Mouse (Mus musculus): ENCODE results near the gene Tmem156. TPM values are rescaled to one million over a fixed set of nuclear protein-coding genes. Genes with fewer than 3 reads are reported as not detected.
A peak's percentile ranks its signal among the peaks of the same experiment; 100 is the strongest.
"Not testable (repeated sequence)": the region's sequence is repeated elsewhere in the genome, so short reads cannot be mapped to it uniquely, and the experiment has no call there.

Gene Tmem156
- polyA plus RNA-seq, 1 experiment from 2014 or later = 0.16 TPM

GRCm38 (mm10) chr5:65112225-65112624 lies 20.3 kb upstream of the Tmem156 start:
- H3K36me3 ChIP-seq (replicated peaks); H3K4me3 ChIP-seq; H3K27me3 ChIP-seq (replicated peaks; ENCODE audit: low read depth, poor library complexity, severe bottlenecking); DNase-seq (ENCODE audit: low spot score); H3K9me3 ChIP-seq; H3K4me1 ChIP-seq; H3K27ac ChIP-seq (replicated peaks): not testable (repeated sequence)
- WGBS = 62% methylated on average over 3 of the region's 3 CpGs

- no peaks in the 10 kb centered on the region for H3K27me3 ChIP-seq (replicated peaks; ENCODE audit: low read depth, poor library complexity, severe bottlenecking)
- no peaks in the 10 kb centered on the region for H3K9me3 ChIP-seq
- no peaks in the 10 kb centered on the region for H3K36me3 ChIP-seq (replicated peaks)
- WGBS = 3% methylated on average over 42 of the region's 42 CpGs
- peak; percentile 59 for DNase-seq (ENCODE audit: low spot score)
- peaks cover 17% of the 10 kb centered on the region for H3K4me1 ChIP-seq
- peak overlapping the region; percentile 93 for H3K27ac ChIP-seq (replicated peaks)
- peak overlapping the region; percentile 85 for H3K4me3 ChIP-seq
These were observed 16.0 kb upstream of the Tmem156 start for GRCm38 (mm10) chr5:65107773-65108432.

GRCm38 (mm10) chr5:65106876-65107772 lies 15.2 kb upstream of the Tmem156 start, which contains the start of gene Klhl5:
TSS of gene Klhl5 (plus strand) at chr5:65107539.
- 4% methylated on average over 55 of the region's 56 CpGs for WGBS
- peak; percentile 95 for DNase-seq (ENCODE audit: low spot score)
- H3K36me3 ChIP-seq (replicated peaks) = no peaks in the 10 kb centered on the region
- no peaks in the 10 kb centered on the region for H3K27me3 ChIP-seq (replicated peaks; ENCODE audit: low read depth, poor library complexity, severe bottlenecking)
- no peaks in the 10 kb centered on the region for H3K9me3 ChIP-seq
- H3K4me3 ChIP-seq = peak within 1 kb of the TSS; percentile 85
- peak within 1 kb of the TSS; percentile 93 for H3K27ac ChIP-seq (replicated peaks)
- H3K4me1 ChIP-seq = peaks cover 17% of the 10 kb centered on the region

GRCm38 (mm10) chr5:65102641-65103042 lies 10.7 kb upstream of the Tmem156 start:
- H3K36me3 ChIP-seq (replicated peaks) = no peaks in the 10 kb centered on the region
- H3K27me3 ChIP-seq (replicated peaks; ENCODE audit: low read depth, poor library complexity, severe bottlenecking) = no peaks in the 10 kb centered on the region
- H3K9me3 ChIP-seq = no peaks in the 10 kb centered on the region
- WGBS = 83% methylated on average over 10 of the region's 10 CpGs
- no peak for DNase-seq (ENCODE audit: low spot score)
- H3K4me1 ChIP-seq = peaks cover 14% of the 10 kb centered on the region
- no peak overlapping the region for H3K27ac ChIP-seq (replicated peaks)
- no peak overlapping the region for H3K4me3 ChIP-seq

GRCm38 (mm10) chr5:65102026-65102640 lies 10.2 kb upstream of the Tmem156 start:
- Histone ChIP-seq H3K36me3 (replicated peaks) (no peaks in the 10 kb centered on the region), H3K9me3 (no peaks in the 10 kb centered on the region), H3K4me3 (no peak overlapping the region), H3K27me3 (replicated peaks; ENCODE audit: low read depth, poor library complexity, severe bottlenecking) (no peaks in the 10 kb centered on the region), H3K4me1 (peaks cover 12% of the 10 kb centered on the region), H3K27ac (replicated peaks) (no peak overlapping the region)
- DNase-seq (ENCODE audit: low spot score) = no peak
- WGBS = 80% methylated on average over 3 of the region's 3 CpGs

- H3K9me3 ChIP-seq = no peaks in the 10 kb centered on the region
- DNase-seq (ENCODE audit: low spot score) = no peak
- peaks cover 7% of the 10 kb centered on the region for H3K4me1 ChIP-seq
- H3K27ac ChIP-seq (replicated peaks) = no peak overlapping the region
- 90% methylated on average over 6 of the region's 6 CpGs for WGBS
- no peaks in the 10 kb centered on the region for H3K27me3 ChIP-seq (replicated peaks; ENCODE audit: low read depth, poor library complexity, severe bottlenecking)
- no peak overlapping the region for H3K4me3 ChIP-seq
- no peaks in the 10 kb centered on the region for H3K36me3 ChIP-seq (replicated peaks)
These were observed 9.7 kb upstream of the Tmem156 start for GRCm38 (mm10) chr5:65101621-65102020.

GRCm38 (mm10) chr5:65101209-65101608 lies 9.3 kb upstream of the Tmem156 start:
- no peak overlapping the region for H3K27ac ChIP-seq (replicated peaks)
- H3K36me3 ChIP-seq (replicated peaks) = no peaks in the 10 kb centered on the region
- no peaks in the 10 kb centered on the region for H3K27me3 ChIP-seq (replicated peaks; ENCODE audit: low read depth, poor library complexity, severe bottlenecking)
- no peaks in the 10 kb centered on the region for H3K9me3 ChIP-seq
- H3K4me3 ChIP-seq = no peak overlapping the region
- peaks cover 5% of the 10 kb centered on the region; the same call in 1 of the 2 replicates for H3K4me1 ChIP-seq
- DNase-seq (ENCODE audit: low spot score) = no peak
- 87% methylated on average over 5 of the region's 5 CpGs for WGBS

- H3K9me3 ChIP-seq = no peaks in the 10 kb centered on the region
- peaks cover 5% of the 10 kb centered on the region; the same call in 1 of the 2 replicates for H3K4me1 ChIP-seq
- H3K27me3 ChIP-seq (replicated peaks; ENCODE audit: low read depth, poor library complexity, severe bottlenecking) = no peaks in the 10 kb centered on the region
- no peak overlapping the region for H3K4me3 ChIP-seq
- WGBS = 51% methylated on average over 11 of the region's 11 CpGs
- no peak overlapping the region for H3K27ac ChIP-seq (replicated peaks)
- H3K36me3 ChIP-seq (replicated peaks) = no peaks in the 10 kb centered on the region
- DNase-seq (ENCODE audit: low spot score) = no peak
These were observed 8.1 kb upstream of the Tmem156 start for GRCm38 (mm10) chr5:65100002-65100401.

GRCm38 (mm10) chr5:65097457-65097856 lies 5.5 kb upstream of the Tmem156 start:
- H3K36me3 ChIP-seq (replicated peaks) = no peaks in the 10 kb centered on the region
- H3K4me3 ChIP-seq = no peak overlapping the region
- 91% methylated on average over 5 of the region's 5 CpGs for WGBS
- H3K27me3 ChIP-seq (replicated peaks; ENCODE audit: low read depth, poor library complexity, severe bottlenecking) = no peaks in the 10 kb centered on the region
- no peaks in the 10 kb centered on the region for H3K9me3 ChIP-seq
- H3K27ac ChIP-seq (replicated peaks) = no peak overlapping the region
- DNase-seq (ENCODE audit: low spot score) = no peak
- H3K4me1 ChIP-seq = peaks cover 5% of the 10 kb centered on the region; the same call in 1 of the 2 replicates

- WGBS = 78% methylated on average over 3 of the region's 3 CpGs
- DNase-seq (ENCODE audit: low spot score) = no peak
- Histone ChIP-seq H3K27ac (replicated peaks) (no peak overlapping the region), H3K9me3 (no peaks in the 10 kb centered on the region), H3K4me1 (peaks cover 9% of the 10 kb centered on the region; the same call in 1 of the 2 replicates), H3K4me3 (no peak overlapping the region), H3K27me3 (replicated peaks; ENCODE audit: low read depth, poor library complexity, severe bottlenecking) (no peaks in the 10 kb centered on the region), H3K36me3 (replicated peaks) (no peaks in the 10 kb centered on the region)
These were observed 4.9 kb upstream of the Tmem156 start for GRCm38 (mm10) chr5:65096805-65097204.

GRCm38 (mm10) chr5:65096082-65096481 lies 4.2 kb upstream of the Tmem156 start:
- WGBS = 74% methylated on average over 3 of the region's 3 CpGs
- no peak for DNase-seq (ENCODE audit: low spot score)

GRCm38 (mm10) chr5:65094902-65095545 lies 3.1 kb upstream of the Tmem156 start:
- Histone ChIP-seq H3K36me3 (replicated peaks) (no peaks in the 10 kb centered on the region), H3K4me3 (no peak overlapping the region), H3K27ac (replicated peaks) (no peak overlapping the region), H3K9me3 (no peaks in the 10 kb centered on the region), H3K4me1 (peaks cover 8% of the 10 kb centered on the region; the same call in 1 of the 2 replicates), H3K27me3 (replicated peaks; ENCODE audit: low read depth, poor library complexity, severe bottlenecking) (no peaks in the 10 kb centered on the region)
- no peak for DNase-seq (ENCODE audit: low spot score)
- 87% methylated on average over 7 of the region's 7 CpGs for WGBS

More at GRCm38 (mm10) chr5:65096082-65096481, 4.2 kb upstream of the Tmem156 start:
- H3K36me3 ChIP-seq (replicated peaks) = no peaks in the 10 kb centered on the region
- H3K4me3 ChIP-seq = no peak overlapping the region
- no peak overlapping the region for H3K27ac ChIP-seq (replicated peaks)
- H3K4me1 ChIP-seq = peaks cover 9% of the 10 kb centered on the region; the same call in 1 of the 2 replicates
- H3K9me3 ChIP-seq = no peaks in the 10 kb centered on the region
- no peaks in the 10 kb centered on the region for H3K27me3 ChIP-seq (replicated peaks; ENCODE audit: low read depth, poor library complexity, severe bottlenecking)

Measured in embryonic facial prominence, embryonic 10.5 days (tissue).